In genomic region chr12:119273605-119274004, GRCm38 (mm10) we compare ENCODE assay signal across 35 mouse cellular contexts. TPM values are rescaled to one million over a fixed set of nuclear protein-coding genes. Genes with fewer than 3 reads are reported as not detected.
DNase-seq lines count a peak whose midpoint lies in the region; ATAC-seq lines count a peak whose summit lies in the region.
"Had no signal": no experiment of that assay in that cellular context is flagged by ENCODE, and none has a peak within 500 bp of the region (broad histone marks: within the 10 kb centered on the region; RNA-seq: fewer than 3 reads in every experiment).

No protein-coding gene starts in this region.

- peak; percentile 40 for ATAC-seq in forebrain, embryonic 11.5 days (replicated peaks; ENCODE audit: low FRiP score)
- ATAC-seq in forebrain, embryonic 16.5 days = no peak
- ATAC-seq in midbrain, embryonic 11.5 days (ENCODE audit: low FRiP score) = peak; percentile 74; the same call in 1 of the 2 replicates
- no peak for ATAC-seq in midbrain, embryonic 16.5 days
- no peak for ATAC-seq in embryonic facial prominence, embryonic 11.5 days (replicated peaks; ENCODE audit: insufficient number of reproducible peaks, low FRiP score, low TSS enrichment, low read depth)
- no peak for ATAC-seq in liver, embryonic 12.5 days
- ATAC-seq: forebrain, embryonic 13.5 days; inflammation-experienced regulatory T-cells, adult 6 months had no signal

- H3K9me3 ChIP-seq in forebrain, embryonic 11.5 days (ENCODE audit: control insufficient read depth, low read length) = no peaks in the 10 kb centered on the region
- no peaks in the 10 kb centered on the region for H3K9me3 ChIP-seq in forebrain, embryonic 16.5 days (ENCODE audit: control insufficient read depth, low read length)
- H3K9me3 ChIP-seq in midbrain, embryonic 11.5 days (ENCODE audit: control insufficient read depth, low read length) = no peaks in the 10 kb centered on the region
- no peaks in the 10 kb centered on the region for H3K9me3 ChIP-seq in midbrain, embryonic 16.5 days (replicated peaks; ENCODE audit: control insufficient read depth, low read length, poor library complexity, severe bottlenecking)
- no peaks in the 10 kb centered on the region for H3K9me3 ChIP-seq in embryonic facial prominence, embryonic 11.5 days (replicated peaks; ENCODE audit: control insufficient read depth, low read length)
- H3K9me3 ChIP-seq in liver, embryonic 12.5 days (replicated peaks) = no peaks in the 10 kb centered on the region
- H3K9me3 ChIP-seq: forebrain, embryonic 13.5 days; G1E; heart, embryonic 10.5 days; heart, embryonic 15.5 days; kidney, embryonic 15.5 days had no signal

- WGBS in forebrain, embryonic 11.5 days = 10% methylated on average over 1 of the region's 1 CpGs
- WGBS in forebrain, embryonic 16.5 days = 3% methylated on average over 1 of the region's 1 CpGs
- WGBS in midbrain, embryonic 11.5 days = 0% methylated on average over 1 of the region's 1 CpGs
- WGBS in midbrain, embryonic 16.5 days = 10% methylated on average over 1 of the region's 1 CpGs
- 28% methylated on average over 1 of the region's 1 CpGs for WGBS in embryonic facial prominence, embryonic 11.5 days
- WGBS in liver, embryonic 12.5 days (ENCODE audit: insufficient replicate concordance) = 19% methylated on average over 1 of the region's 1 CpGs

- no peaks in the 10 kb centered on the region for H3K36me3 ChIP-seq in forebrain, embryonic 11.5 days (ENCODE audit: control insufficient read depth, insufficient read depth, low read length)
- no peaks in the 10 kb centered on the region for H3K36me3 ChIP-seq in forebrain, embryonic 16.5 days (ENCODE audit: control insufficient read depth, insufficient read depth)
- H3K36me3 ChIP-seq in midbrain, embryonic 11.5 days (ENCODE audit: control insufficient read depth, insufficient read depth, low read length) = no peaks in the 10 kb centered on the region
- no peaks in the 10 kb centered on the region for H3K36me3 ChIP-seq in midbrain, embryonic 16.5 days (ENCODE audit: control insufficient read depth, insufficient read depth, low read length)
- H3K36me3 ChIP-seq in embryonic facial prominence, embryonic 11.5 days (replicated peaks; ENCODE audit: control insufficient read depth, insufficient read depth, low read depth, low read length) = no peaks in the 10 kb centered on the region
- H3K36me3 ChIP-seq in liver, embryonic 12.5 days = no peaks in the 10 kb centered on the region
- H3K36me3 ChIP-seq: G1E; heart, embryonic 10.5 days; heart, embryonic 15.5 days; kidney, embryonic 15.5 days had no signal

- H3K4me1 ChIP-seq in forebrain, embryonic 11.5 days (replicated peaks; ENCODE audit: control insufficient read depth, insufficient read depth, low read length) = peaks cover 2% of the 10 kb centered on the region; the same call in 1 of the 2 replicates
- H3K4me1 ChIP-seq in forebrain, embryonic 16.5 days (replicated peaks; ENCODE audit: control insufficient read depth, insufficient read depth, low read length) = no peaks in the 10 kb centered on the region
- peaks cover 13% of the 10 kb centered on the region for H3K4me1 ChIP-seq in midbrain, embryonic 11.5 days (ENCODE audit: control insufficient read depth, insufficient read depth, low read length)
- 0 out of 2 replicates have a peak, but pooled peaks cover 2% of the 10 kb centered on the region for H3K4me1 ChIP-seq in midbrain, embryonic 16.5 days (ENCODE audit: control insufficient read depth, insufficient read depth, low read length)
- H3K4me1 ChIP-seq in embryonic facial prominence, embryonic 11.5 days (ENCODE audit: control insufficient read depth, insufficient read depth, low read length) = no peaks in the 10 kb centered on the region; the same call in 1 of the 2 replicates
- no peaks in the 10 kb centered on the region for H3K4me1 ChIP-seq in liver, embryonic 12.5 days
- H3K4me1 ChIP-seq: forebrain, embryonic 13.5 days; heart, embryonic 10.5 days; heart, embryonic 15.5 days; kidney, embryonic 15.5 days had no signal

- no peak overlapping the region for H3K9ac ChIP-seq in forebrain, embryonic 11.5 days (ENCODE audit: low read length)
- H3K9ac ChIP-seq in forebrain, embryonic 16.5 days (replicated peaks; ENCODE audit: low read depth, low read length) = no peak overlapping the region
- no peak overlapping the region for H3K9ac ChIP-seq in midbrain, embryonic 11.5 days (ENCODE audit: low read length)
- H3K9ac ChIP-seq in midbrain, embryonic 16.5 days (ENCODE audit: low read depth, low read length) = no peak overlapping the region
- H3K9ac ChIP-seq in embryonic facial prominence, embryonic 11.5 days (replicated peaks; ENCODE audit: low read length) = no peak overlapping the region
- no peak overlapping the region for H3K9ac ChIP-seq in liver, embryonic 12.5 days
- H3K9ac ChIP-seq: forebrain, embryonic 13.5 days; heart, embryonic 15.5 days; hindbrain, embryonic 14.5 days; kidney, embryonic 15.5 days; liver, embryonic 14.5 days had no signal

- no peaks in the 10 kb centered on the region for H3K27me3 ChIP-seq in forebrain, embryonic 11.5 days (ENCODE audit: control insufficient read depth, insufficient read depth, low read length)
- H3K27me3 ChIP-seq in forebrain, embryonic 16.5 days (replicated peaks; ENCODE audit: control insufficient read depth, insufficient read depth, low read length) = no peaks in the 10 kb centered on the region
- H3K27me3 ChIP-seq in midbrain, embryonic 11.5 days (ENCODE audit: control insufficient read depth, insufficient read depth, low read length) = no peaks in the 10 kb centered on the region
- H3K27me3 ChIP-seq in midbrain, embryonic 16.5 days (ENCODE audit: control insufficient read depth, insufficient read depth, low read depth, low read length) = no peaks in the 10 kb centered on the region
- H3K27me3 ChIP-seq in embryonic facial prominence, embryonic 11.5 days (ENCODE audit: control insufficient read depth, insufficient read depth, low read length) = no peaks in the 10 kb centered on the region
- H3K27me3 ChIP-seq in liver, embryonic 12.5 days (replicated peaks) = no peaks in the 10 kb centered on the region
- H3K27me3 ChIP-seq: forebrain, embryonic 13.5 days; heart, embryonic 15.5 days; kidney, embryonic 15.5 days had no signal

- DNase-seq in forebrain, embryonic 11.5 days (ENCODE audit: low spot score) = no peak
- peak; percentile 89 for DNase-seq in midbrain, embryonic 11.5 days (ENCODE audit: low spot score, missing footprints)
- peak; percentile 49 for DNase-seq in embryo, embryonic 10 days (ENCODE audit: low spot score)
- DNase-seq in embryonic facial prominence, embryonic 11.5 days (ENCODE audit: low spot score) = peak; percentile 3
- DNase-seq in layer of hippocampus, postnatal 36 days = no peak
- DNase-seq: adrenal gland, postnatal 14 days; cerebellum, adult 18-20 months; cerebellum, postnatal 10 days; gastrocnemius, postnatal 25 days; heart, adult 11 months; kidney, adult 11 months; kidney, postnatal 25 days; lung, adult 2 months; right cerebral cortex, postnatal 25 days; spleen, adult 18-20 months; thymus, postnatal 14 days had no signal

- H3K4me3 ChIP-seq in forebrain, embryonic 11.5 days (ENCODE audit: low read depth, low read length) = no peak overlapping the region
- no peak overlapping the region for H3K4me3 ChIP-seq in forebrain, embryonic 16.5 days (replicated peaks; ENCODE audit: low read length)
- H3K4me3 ChIP-seq in midbrain, embryonic 11.5 days (ENCODE audit: low read depth, low read length) = no peak overlapping the region
- no peak overlapping the region for H3K4me3 ChIP-seq in midbrain, embryonic 16.5 days (ENCODE audit: low read depth, low read length)
- no peak overlapping the region for H3K4me3 ChIP-seq in embryonic facial prominence, embryonic 11.5 days (ENCODE audit: low read depth, low read length)
- no peak overlapping the region for H3K4me3 ChIP-seq in liver, embryonic 12.5 days
- H3K4me3 ChIP-seq: erythroblast, embryonic 14.5 days; forebrain, embryonic 13.5 days; heart, embryonic 10.5 days; heart, embryonic 15.5 days; kidney, embryonic 15.5 days had no signal

- no peak overlapping the region for H3K27ac ChIP-seq in forebrain, embryonic 11.5 days (ENCODE audit: low read depth, low read length)
- no peak overlapping the region for H3K27ac ChIP-seq in forebrain, embryonic 16.5 days (ENCODE audit: low read length)
- H3K27ac ChIP-seq in midbrain, embryonic 11.5 days (ENCODE audit: low read depth, low read length) = peak overlapping the region; percentile 68
- H3K27ac ChIP-seq in midbrain, embryonic 16.5 days (ENCODE audit: low read length) = no peak overlapping the region
- no peak overlapping the region for H3K27ac ChIP-seq in embryonic facial prominence, embryonic 11.5 days (replicated peaks; ENCODE audit: low read depth, low read length)
- no peak overlapping the region for H3K27ac ChIP-seq in liver, embryonic 12.5 days
- H3K27ac ChIP-seq: forebrain, embryonic 13.5 days; heart, embryonic 10.5 days; heart, embryonic 15.5 days; hindbrain, embryonic 14.5 days; kidney, embryonic 15.5 days; liver, embryonic 14.5 days had no signal

- H3K4me2 ChIP-seq in forebrain, embryonic 11.5 days (ENCODE audit: low read depth, low read length, severe bottlenecking) = no peak overlapping the region
- no peak overlapping the region for H3K4me2 ChIP-seq in forebrain, embryonic 16.5 days (ENCODE audit: low read length)
- H3K4me2 ChIP-seq in midbrain, embryonic 11.5 days = no peak overlapping the region
- no peak overlapping the region for H3K4me2 ChIP-seq in midbrain, embryonic 16.5 days (ENCODE audit: low read length)
- H3K4me2 ChIP-seq in embryonic facial prominence, embryonic 11.5 days (ENCODE audit: low read depth, low read length) = no peak overlapping the region
- H3K4me2 ChIP-seq in liver, embryonic 12.5 days = no peak overlapping the region
- H3K4me2 ChIP-seq: forebrain, embryonic 13.5 days; heart, embryonic 15.5 days; hindbrain, embryonic 14.5 days; kidney, embryonic 15.5 days had no signal

RNA-seq across cellular contexts. Expression of gene Itgb8, which starts 35.0 kb away (rescaled TPM):
- 21.5 and 25.2 TPM in 2 replicates for polyA plus RNA-seq in forebrain, embryonic 11.5 days (2014; fragmentation: Nextera tagmentation; extraction: Ambion mirVana)
- polyA plus RNA-seq in forebrain, embryonic 16.5 days (2015; fragmentation: Nextera tagmentation; extraction: Ambion mirVana) = 10.2 and 11.9 TPM in 2 replicates
- polyA plus RNA-seq in midbrain, embryonic 11.5 days (2014; fragmentation: Nextera tagmentation; extraction: Ambion mirVana) = 47.5 and 52.7 TPM in 2 replicates
- polyA plus RNA-seq in midbrain, embryonic 16.5 days (2015; fragmentation: Nextera tagmentation; extraction: Ambion mirVana) = 10.3 and 10.9 TPM in 2 replicates
- polyA plus RNA-seq in embryonic facial prominence, embryonic 11.5 days (2014; fragmentation: Nextera tagmentation; extraction: Ambion mirVana) = 7.8 and 8.4 TPM in 2 replicates
- polyA plus RNA-seq in liver, embryonic 12.5 days (2016; fragmentation: Nextera tagmentation; extraction: Ambion mirVana) = 0.32 and 0.45 TPM in 2 replicates
- 10 to 100 TPM; 32.2 to 33.5 TPM for total RNA-seq in layer of hippocampus, postnatal 36 days (2021)
- total RNA-seq: common myeloid progenitor, adult 5-6 weeks; megakaryocyte progenitor cell, adult 5-6 weeks; monocyte, adult 5-6 weeks; neutrophil, adult 5-6 weeks had no signal
- polyA plus RNA-seq: erythroblast, embryonic 14.5 days; G1E had no signal

RNA-seq across cellular contexts. Expression of gene Macc1, which starts 40.5 kb away (rescaled TPM):
- 0.07 and 0.08 TPM in 2 replicates for polyA plus RNA-seq in forebrain, embryonic 11.5 days (2014; fragmentation: Nextera tagmentation; extraction: Ambion mirVana)
- polyA plus RNA-seq in forebrain, embryonic 16.5 days (2015; fragmentation: Nextera tagmentation; extraction: Ambion mirVana) = not detected in 2 replicates
- 0.05 and 0.17 TPM in 2 replicates for polyA plus RNA-seq in midbrain, embryonic 11.5 days (2014; fragmentation: Nextera tagmentation; extraction: Ambion mirVana)
- 0.02 and 0.05 TPM in 2 replicates for polyA plus RNA-seq in midbrain, embryonic 16.5 days (2015; fragmentation: Nextera tagmentation; extraction: Ambion mirVana)
- polyA plus RNA-seq in embryonic facial prominence, embryonic 11.5 days (2014; fragmentation: Nextera tagmentation; extraction: Ambion mirVana) = 0.81 and 1.1 TPM in 2 replicates
- polyA plus RNA-seq in liver, embryonic 12.5 days (2016; fragmentation: Nextera tagmentation; extraction: Ambion mirVana) = 0.04 TPM in 1 of 2 replicates, not detected in the other
- total RNA-seq in layer of hippocampus, postnatal 36 days (2021) = not detected
- total RNA-seq: common myeloid progenitor, adult 5-6 weeks; gastrocnemius, adult 18-20 months; gastrocnemius, postnatal 25 days; heart, postnatal 25 days; layer of hippocampus, postnatal 14 days; megakaryocyte progenitor cell, adult 5-6 weeks; monocyte, adult 5-6 weeks; neutrophil, adult 5-6 weeks had no signal
- polyA plus RNA-seq: erythroblast, embryonic 14.5 days; forebrain, embryonic 13.5 days; G1E; hindbrain, embryonic 14.5 days; inflammation-experienced regulatory T-cells, adult 6 months had no signal

Comparison
In these comparisons a context has a peak if more than half of its experiments do, and no peak if none do; other contexts are left out.
1. ATAC-seq: peak in forebrain, embryonic 11.5 days (single experiment) and midbrain, embryonic 11.5 days (single experiment); none in forebrain, embryonic 16.5 days (single experiment), midbrain, embryonic 16.5 days (single experiment), embryonic facial prominence, embryonic 11.5 days (single experiment) and liver, embryonic 12.5 days (single experiment).
2. DNase-seq: peak in midbrain, embryonic 11.5 days (single experiment), embryo, embryonic 10 days (single experiment) and embryonic facial prominence, embryonic 11.5 days (single experiment); none in forebrain, embryonic 11.5 days (single experiment) and layer of hippocampus, postnatal 36 days (0 of 2).